Mouse (Mus musculus): ENCODE measurements around the gene Bcl2. TPM values are rescaled to one million over a fixed set of nuclear protein-coding genes. Genes with fewer than 3 reads are reported as not detected.
"Not testable (repeated sequence)": the region's sequence is repeated elsewhere in the genome, so short reads cannot be mapped to it uniquely, and the experiment has no call there.

Bcl2 gene
- polyA plus RNA-seq, 1 experiment = 10.7 TPM

GRCm38 (mm10) chr1:106542731-106543130 lies 171.3 kb downstream of the Bcl2 start:
- TF ChIP-seq POLR2A (IDR thresholded peaks at IDR 0.05; ENCODE audit: control insufficient read depth, extremely low read depth, insufficient read depth, low read length, poor library complexity) = no peak
- no peak for TF ChIP-seq CTCF (IDR thresholded peaks at IDR 0.05; ENCODE audit: borderline replicate concordance, control insufficient read depth, extremely low read depth, insufficient read depth, low read length, poor library complexity)
- 86% methylated on average over 5 of the region's 5 CpGs for WGBS
- no peak overlapping the region for H3K4me3 ChIP-seq (ENCODE audit: control insufficient read depth, insufficient read depth, low read length)
- no peak for DNase-seq
- no peaks in the 10 kb centered on the region for H3K27me3 ChIP-seq (ENCODE audit: control insufficient read depth, insufficient read depth, low read length)
- H3K36me3 ChIP-seq (ENCODE audit: control insufficient read depth, insufficient read depth, low read length) = no peaks in the 10 kb centered on the region
- H3K4me1 ChIP-seq (replicated peaks; ENCODE audit: control insufficient read depth, insufficient read depth, low read length) = peaks cover under 1% of the 10 kb centered on the region; the same call in 1 of the 2 replicates
- H3K27ac ChIP-seq (ENCODE audit: control insufficient read depth, insufficient read depth, low read length) = no peak overlapping the region

DNA sequence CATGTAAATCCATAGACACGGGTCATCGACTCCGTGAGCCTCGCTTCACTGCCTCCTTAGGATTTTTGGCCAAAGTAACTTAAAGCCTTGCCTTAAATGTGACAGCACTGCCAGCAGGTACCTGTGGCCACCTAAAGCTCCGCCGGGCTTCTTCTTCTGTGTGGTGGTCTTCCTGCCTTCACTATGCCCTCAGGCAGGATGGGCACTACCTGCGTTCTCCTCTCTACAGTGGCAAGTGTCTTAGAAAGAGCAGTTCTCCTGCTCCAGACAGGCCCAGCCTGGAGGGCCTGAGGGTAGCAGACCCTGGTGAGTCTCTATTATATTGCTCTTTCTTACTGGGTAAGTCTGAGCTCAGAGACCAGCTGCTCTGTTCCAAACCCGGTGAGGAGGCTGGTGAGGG lies 172.2 kb downstream of the Bcl2 start:
- 93% methylated on average over 8 of the region's 8 CpGs for WGBS

GRCm38 (mm10) chr1:106540130-106540529 lies 173.9 kb downstream of the Bcl2 start:
- DNase-seq = no peak
- WGBS = 73% methylated on average over 3 of the region's 3 CpGs
- H3K4me1 ChIP-seq (replicated peaks; ENCODE audit: control insufficient read depth, insufficient read depth, low read length) = no peaks in the 10 kb centered on the region
- TF ChIP-seq CTCF (IDR thresholded peaks at IDR 0.05; ENCODE audit: borderline replicate concordance, control insufficient read depth, extremely low read depth, insufficient read depth, low read length, poor library complexity) = no peak
- TF ChIP-seq POLR2A (IDR thresholded peaks at IDR 0.05; ENCODE audit: control insufficient read depth, extremely low read depth, insufficient read depth, low read length, poor library complexity) = no peak
- no peak overlapping the region for H3K27ac ChIP-seq (ENCODE audit: control insufficient read depth, insufficient read depth, low read length)
- no peaks in the 10 kb centered on the region for H3K27me3 ChIP-seq (ENCODE audit: control insufficient read depth, insufficient read depth, low read length)
- H3K36me3 ChIP-seq (ENCODE audit: control insufficient read depth, insufficient read depth, low read length) = no peaks in the 10 kb centered on the region
- H3K4me3 ChIP-seq (ENCODE audit: control insufficient read depth, insufficient read depth, low read length) = no peak overlapping the region

More for the DNA sequence above, 172.2 kb downstream of the Bcl2 start:
- H3K4me1 ChIP-seq (replicated peaks; ENCODE audit: control insufficient read depth, insufficient read depth, low read length) = no peaks in the 10 kb centered on the region; the same call in 1 of the 2 replicates
- no peak overlapping the region for H3K27ac ChIP-seq (ENCODE audit: control insufficient read depth, insufficient read depth, low read length)
- no peak for TF ChIP-seq CTCF (IDR thresholded peaks at IDR 0.05; ENCODE audit: borderline replicate concordance, control insufficient read depth, extremely low read depth, insufficient read depth, low read length, poor library complexity)
- TF ChIP-seq POLR2A (IDR thresholded peaks at IDR 0.05; ENCODE audit: control insufficient read depth, extremely low read depth, insufficient read depth, low read length, poor library complexity) = no peak
- H3K27me3 ChIP-seq (ENCODE audit: control insufficient read depth, insufficient read depth, low read length) = no peaks in the 10 kb centered on the region
- H3K4me3 ChIP-seq (ENCODE audit: control insufficient read depth, insufficient read depth, low read length) = no peak overlapping the region
- DNase-seq = no peak
- H3K36me3 ChIP-seq (ENCODE audit: control insufficient read depth, insufficient read depth, low read length) = no peaks in the 10 kb centered on the region

GRCm38 (mm10) chr1:106539029-106539428 lies 175.0 kb downstream of the Bcl2 start:
- 97% methylated on average over 1 of the region's 1 CpGs for WGBS

DNA sequence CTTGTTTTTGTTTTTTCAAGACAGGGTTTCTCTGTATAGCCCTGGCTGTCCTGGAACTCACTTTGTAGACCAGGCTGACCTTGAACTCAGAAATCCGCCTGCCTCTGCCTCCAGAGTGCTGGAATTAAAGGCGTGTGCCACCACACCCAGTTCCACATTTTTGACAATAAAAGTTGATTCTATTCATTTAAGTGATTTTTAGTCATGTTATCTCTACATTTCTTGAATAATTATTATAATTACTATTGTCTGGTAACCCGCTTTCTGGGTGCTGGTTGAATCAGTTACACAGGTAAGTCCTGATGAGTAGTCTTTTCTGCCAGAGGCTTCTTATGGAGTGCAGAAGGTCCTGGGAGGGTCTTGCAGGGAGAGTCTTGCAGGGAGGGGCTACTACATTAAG lies 179.2 kb downstream of the Bcl2 start:
- H3K27me3 ChIP-seq (ENCODE audit: control insufficient read depth, insufficient read depth, low read length); H3K36me3 ChIP-seq (ENCODE audit: control insufficient read depth, insufficient read depth, low read length); DNase-seq; H3K4me1 ChIP-seq (replicated peaks; ENCODE audit: control insufficient read depth, insufficient read depth, low read length); H3K27ac ChIP-seq (ENCODE audit: control insufficient read depth, insufficient read depth, low read length); H3K4me3 ChIP-seq (ENCODE audit: control insufficient read depth, insufficient read depth, low read length): not testable (repeated sequence)
- WGBS = over 99% methylated on average over 3 of the region's 3 CpGs

More at GRCm38 (mm10) chr1:106539029-106539428, 175.0 kb downstream of the Bcl2 start:
- no peaks in the 10 kb centered on the region for H3K36me3 ChIP-seq (ENCODE audit: control insufficient read depth, insufficient read depth, low read length)
- no peaks in the 10 kb centered on the region for H3K27me3 ChIP-seq (ENCODE audit: control insufficient read depth, insufficient read depth, low read length)
- no peak overlapping the region for H3K4me3 ChIP-seq (ENCODE audit: control insufficient read depth, insufficient read depth, low read length)
- no peak for DNase-seq
- H3K27ac ChIP-seq (ENCODE audit: control insufficient read depth, insufficient read depth, low read length) = no peak overlapping the region
- TF ChIP-seq POLR2A (IDR thresholded peaks at IDR 0.05; ENCODE audit: control insufficient read depth, extremely low read depth, insufficient read depth, low read length, poor library complexity) (no peak), CTCF (IDR thresholded peaks at IDR 0.05; ENCODE audit: borderline replicate concordance, control insufficient read depth, extremely low read depth, insufficient read depth, low read length, poor library complexity) (no peak)
- H3K4me1 ChIP-seq (replicated peaks; ENCODE audit: control insufficient read depth, insufficient read depth, low read length) = no peaks in the 10 kb centered on the region

DNA sequence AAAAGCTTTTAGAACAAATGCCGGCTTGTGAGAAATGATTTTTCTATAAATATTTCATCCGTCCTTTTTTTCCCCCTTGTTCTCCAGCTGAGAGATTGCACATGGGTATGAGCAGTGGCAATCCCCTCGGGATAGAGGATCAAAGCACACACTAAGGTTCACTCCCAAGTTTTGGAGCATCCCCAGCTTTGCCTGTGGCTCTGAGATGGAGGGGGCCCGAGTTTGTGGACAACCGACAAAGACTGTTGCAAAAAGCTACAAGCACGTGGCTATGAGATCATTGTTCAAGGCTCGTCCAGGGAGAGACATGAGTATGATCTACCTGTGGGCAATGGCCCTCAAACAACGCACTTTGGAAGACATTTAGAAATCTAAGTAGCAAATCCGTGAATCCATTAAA lies 184.5 kb downstream of the Bcl2 start:
- Histone ChIP-seq H3K4me1 (replicated peaks; ENCODE audit: control insufficient read depth, insufficient read depth, low read length) (no peaks in the 10 kb centered on the region), H3K27ac (ENCODE audit: control insufficient read depth, insufficient read depth, low read length) (no peak overlapping the region), H3K4me3 (ENCODE audit: control insufficient read depth, insufficient read depth, low read length) (no peak overlapping the region), H3K27me3 (ENCODE audit: control insufficient read depth, insufficient read depth, low read length) (no peaks in the 10 kb centered on the region), H3K36me3 (ENCODE audit: control insufficient read depth, insufficient read depth, low read length) (no peaks in the 10 kb centered on the region)
- TF ChIP-seq CTCF (IDR thresholded peaks at IDR 0.05; ENCODE audit: borderline replicate concordance, control insufficient read depth, extremely low read depth, insufficient read depth, low read length, poor library complexity) = no peak
- no peak for TF ChIP-seq POLR2A (IDR thresholded peaks at IDR 0.05; ENCODE audit: control insufficient read depth, extremely low read depth, insufficient read depth, low read length, poor library complexity)
- no peak for DNase-seq
- 96% methylated on average over 9 of the region's 9 CpGs for WGBS

DNA sequence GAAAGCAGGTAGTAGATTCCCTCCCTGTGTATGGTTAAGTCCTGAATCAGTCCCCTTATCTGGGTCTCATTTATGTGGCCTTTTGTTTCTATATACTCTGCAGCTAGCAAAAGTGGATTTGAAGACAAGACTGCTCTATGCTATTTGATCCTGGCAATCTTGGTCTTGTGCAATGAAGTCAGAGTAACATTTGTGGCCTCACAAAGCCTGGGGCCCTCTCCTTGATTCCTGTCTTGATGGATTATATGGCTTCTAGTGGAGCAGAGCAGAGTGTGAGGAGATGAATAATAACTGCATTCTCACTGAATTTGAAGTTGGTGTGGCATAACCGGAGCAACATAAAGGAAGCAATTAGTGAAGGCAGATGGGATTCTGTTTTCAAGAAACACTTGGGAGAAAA lies 186.5 kb downstream of the Bcl2 start:
- Histone ChIP-seq H3K4me1 (replicated peaks; ENCODE audit: control insufficient read depth, insufficient read depth, low read length) (no peaks in the 10 kb centered on the region), H3K4me3 (ENCODE audit: control insufficient read depth, insufficient read depth, low read length) (no peak overlapping the region), H3K27me3 (ENCODE audit: control insufficient read depth, insufficient read depth, low read length) (no peaks in the 10 kb centered on the region), H3K27ac (ENCODE audit: control insufficient read depth, insufficient read depth, low read length) (no peak overlapping the region), H3K36me3 (ENCODE audit: control insufficient read depth, insufficient read depth, low read length) (no peaks in the 10 kb centered on the region)
- no peak for DNase-seq
- no peak for TF ChIP-seq CTCF (IDR thresholded peaks at IDR 0.05; ENCODE audit: borderline replicate concordance, control insufficient read depth, extremely low read depth, insufficient read depth, low read length, poor library complexity)
- no peak for TF ChIP-seq POLR2A (IDR thresholded peaks at IDR 0.05; ENCODE audit: control insufficient read depth, extremely low read depth, insufficient read depth, low read length, poor library complexity)
- 96% methylated on average over 1 of the region's 1 CpGs for WGBS

Measured in thymus, adult 2 months (tissue).